Mouse (Mus musculus): ENCODE measurements around the gene Bcl7b.

- TF ChIP-seq CTCF (IDR thresholded peaks at IDR 0.05; ENCODE audit: low read depth, low read length) (no peak), POLR2A (IDR thresholded peaks at IDR 0.05; ENCODE audit: extremely low read depth, insufficient read depth, low read length) (no peak)
Observed at GRCm38 (mm10) chr5:135144469-135144868, 23.6 kb upstream of the Bcl7b start.

Measured in liver, adult 2 months (tissue).